Mouse (Mus musculus) liver, embryonic 11.5 days (tissue): ENCODE data around the gene Srcin1. TPM values are rescaled to one million over a fixed set of nuclear protein-coding genes. Genes with fewer than 3 reads are reported as not detected.
A peak's percentile ranks its signal among the peaks of the same experiment; 100 is the strongest.

Experiments used
- ATAC-seq: fragments of 200-750 bp; cut with Nextera tagmentation; replicated peaks from 2 replicates; pipeline ENCODE4 v1.8.0; 2017; ENCODE audit warnings: moderate number of reproducible peaks, mild to moderate bottlenecking, moderate TSS enrichment, moderate library complexity; ENCODE audit not compliant: low FRiP score
- DNase-seq: peaks from one replicate; pipeline ENCODE4 v3.0.0-alpha.2; 2017; ENCODE audit warnings: low spot score
- H3K27ac ChIP-seq: fragments of 300-500 bp; sonication (generic); 2 replicates; pipeline ENCODE4 v1.5.1; 2014; ENCODE audit warnings: mild to moderate bottlenecking, low read depth, low read length, control low read depth
- H3K27me3 ChIP-seq: fragments of 300-500 bp; sonication (generic); replicated peaks from 2 replicates; pipeline ENCODE4 v1.6.1; 2014; ENCODE audit warnings: low read length, mixed read lengths; ENCODE audit not compliant: control insufficient read depth, insufficient read depth
- H3K36me3 ChIP-seq: fragments of 300-500 bp; sonication (generic); 2 replicates; pipeline ENCODE4 v1.6.1; 2014; ENCODE audit warnings: mild to moderate bottlenecking, low read length, moderate library complexity, mixed read lengths; ENCODE audit not compliant: control insufficient read depth, insufficient read depth
- H3K4me1 ChIP-seq: fragments of 300-500 bp; sonication (generic); replicated peaks from 2 replicates; pipeline ENCODE4 v1.6.1; 2014; ENCODE audit warnings: low read length, mixed read lengths; ENCODE audit not compliant: control insufficient read depth, insufficient read depth
- H3K4me2 ChIP-seq: fragments of 300-500 bp; sonication (generic); 2 replicates; pipeline ENCODE4 v1.6.1; 2014; ENCODE audit warnings: mild to moderate bottlenecking, control low read depth, moderate library complexity
- H3K4me3 ChIP-seq: fragments of 300-500 bp; sonication (generic); 2 replicates; pipeline ENCODE4 v1.5.1; 2014; ENCODE audit warnings: low read depth, low read length, control low read depth
- H3K9ac ChIP-seq: fragments of 300-500 bp; sonication (generic); 2 replicates; pipeline ENCODE4 v1.6.1; 2014; ENCODE audit warnings: low read depth, low read length, control low read depth
- H3K9me3 ChIP-seq: fragments of 300-500 bp; sonication (generic); 2 replicates; pipeline ENCODE4 v1.6.1; 2016; ENCODE audit warnings: low read length, inconsistent platforms, mixed read lengths; ENCODE audit not compliant: control insufficient read depth
- WGBS: fragments of 180-500 bp; shearing (Covaris S2); extraction: QIAGEN DNeasy Blood & Tissue Kit; methylation state at CpG from one replicate; pipeline ENCODE4 v1.1.7; 2014; 5-methylcytosine and 5-hydroxymethylcytosine counted together
- polyA plus RNA-seq: library from polyadenylated mRNA; unstranded; fragments of >200 nt; fragmentation: Nextera tagmentation; extraction: Ambion mirVana; gene quantifications from 2 replicates; pipeline ENCODE4 v1.2.1, GENCODE M21; 2014

The Srcin1 gene
- polyA plus RNA-seq, 1 experiment from 2014 or later = 0.14 TPM

- ATAC-seq (no peak), DNase-seq (no peak)
- 70% methylated on average over 3 of the region's 3 CpGs for whole genome bisulfite sequencing
- Histone ChIP-seq H3K36me3 (peaks cover 48% of the 10 kb centered on the region), H3K9me3 (no peaks in the 10 kb centered on the region), H3K27me3 (no peaks in the 10 kb centered on the region), H3K4me3 (no peak overlapping the region), H3K4me1 (no peaks in the 10 kb centered on the region; the same call in 1 of the 2 replicates), H3K9ac (no peak overlapping the region), H3K4me2 (no peak overlapping the region), H3K27ac (no peak overlapping the region)
Measured at GRCm38 (mm10) chr11:97487656-97488055, 88.3 kb downstream of the Srcin1 start.

- no peak overlapping the region for H3K27ac ChIP-seq
- ATAC-seq (no peak), DNase-seq (no peak)
- no peak overlapping the region for H3K4me2 ChIP-seq
- peaks cover 40% of the 10 kb centered on the region for H3K36me3 ChIP-seq
- H3K27me3 ChIP-seq = no peaks in the 10 kb centered on the region
- no peak overlapping the region for H3K4me3 ChIP-seq
- H3K9ac ChIP-seq = no peak overlapping the region
- no peaks in the 10 kb centered on the region for H3K9me3 ChIP-seq
- H3K4me1 ChIP-seq = no peaks in the 10 kb centered on the region; the same call in 1 of the 2 replicates
- WGBS = 83% methylated on average over 8 of the region's 8 CpGs
Measured at GRCm38 (mm10) chr11:97485661-97486060, 90.3 kb downstream of the Srcin1 start.

- 90% methylated on average over 8 of the region's 8 CpGs for WGBS
- no peak overlapping the region for H3K27ac ChIP-seq
- no peak overlapping the region for H3K4me3 ChIP-seq
- ATAC-seq (no peak), DNase-seq (no peak)
- no peaks in the 10 kb centered on the region for H3K27me3 ChIP-seq
- H3K36me3 ChIP-seq = peaks cover 53% of the 10 kb centered on the region
- H3K4me2 ChIP-seq = no peak overlapping the region
- H3K4me1 ChIP-seq = 0 out of 2 replicates have a peak, but pooled peaks cover 3% of the 10 kb centered on the region
- H3K9me3 ChIP-seq = no peaks in the 10 kb centered on the region
- H3K9ac ChIP-seq = no peak overlapping the region
Measured at GRCm38 (mm10) chr11:97479824-97480223, 96.2 kb downstream of the Srcin1 start.

GRCm38 (mm10) chr11:97479085-97479484 lies 96.9 kb downstream of the Srcin1 start:
- 88% methylated on average over 10 of the region's 10 CpGs for WGBS
- no peak overlapping the region for H3K9ac ChIP-seq
- H3K4me3 ChIP-seq = no peak overlapping the region
- H3K36me3 ChIP-seq = peaks cover 52% of the 10 kb centered on the region
- H3K4me1 ChIP-seq = peaks cover 3% of the 10 kb centered on the region; the same call in 1 of the 2 replicates
- DNase-seq = no peak
- no peak for ATAC-seq
- no peaks in the 10 kb centered on the region for H3K9me3 ChIP-seq
- H3K4me2 ChIP-seq = no peak overlapping the region
- no peaks in the 10 kb centered on the region for H3K27me3 ChIP-seq
- no peak overlapping the region for H3K27ac ChIP-seq

- DNase-seq (no peak), ATAC-seq (no peak)
- peaks cover 54% of the 10 kb centered on the region for H3K36me3 ChIP-seq
- H3K9ac ChIP-seq = no peak overlapping the region
- 85% methylated on average over 6 of the region's 6 CpGs for WGBS
- no peaks in the 10 kb centered on the region for H3K9me3 ChIP-seq
- H3K4me2 ChIP-seq = no peak overlapping the region
- H3K4me1 ChIP-seq = peaks cover 3% of the 10 kb centered on the region; the same call in 1 of the 2 replicates
- H3K27me3 ChIP-seq = no peaks in the 10 kb centered on the region
- H3K27ac ChIP-seq = no peak overlapping the region
- H3K4me3 ChIP-seq = no peak overlapping the region
Measured at GRCm38 (mm10) chr11:97478345-97478744, 97.6 kb downstream of the Srcin1 start.

- Histone ChIP-seq H3K27me3 (no peaks in the 10 kb centered on the region), H3K4me3 (no peak overlapping the region), H3K9ac (no peak overlapping the region), H3K27ac (no peak overlapping the region), H3K4me2 (no peak overlapping the region), H3K4me1 (peaks cover 3% of the 10 kb centered on the region; the same call in 1 of the 2 replicates), H3K36me3 (peaks cover 55% of the 10 kb centered on the region), H3K9me3 (no peaks in the 10 kb centered on the region)
- 81% methylated on average over 7 of the region's 7 CpGs for WGBS
- no peak for DNase-seq
- ATAC-seq = no peak
Measured at GRCm38 (mm10) chr11:97477431-97477830, 98.6 kb downstream of the Srcin1 start.

- ATAC-seq (peak; percentile 55), DNase-seq (peak; percentile 43)
- no peak overlapping the region for H3K4me3 ChIP-seq
- no peaks in the 10 kb centered on the region for H3K27me3 ChIP-seq
- no peak overlapping the region for H3K9ac ChIP-seq
- H3K9me3 ChIP-seq = no peaks in the 10 kb centered on the region
- H3K27ac ChIP-seq = no peak overlapping the region
- H3K4me1 ChIP-seq = peaks cover 3% of the 10 kb centered on the region; the same call in 1 of the 2 replicates
- 73% methylated on average over 8 of the region's 8 CpGs for WGBS
- peaks cover 56% of the 10 kb centered on the region for H3K36me3 ChIP-seq
- H3K4me2 ChIP-seq = no peak overlapping the region
Measured at GRCm38 (mm10) chr11:97476334-97477095, 99.5 kb downstream of the Srcin1 start.

- no peaks in the 10 kb centered on the region for H3K9me3 ChIP-seq
- H3K4me1 ChIP-seq = no peaks in the 10 kb centered on the region; the same call in 1 of the 2 replicates
- no peak overlapping the region for H3K4me2 ChIP-seq
- peaks cover 53% of the 10 kb centered on the region for H3K36me3 ChIP-seq
- DNase-seq (no peak), ATAC-seq (no peak)
- 93% methylated on average over 6 of the region's 6 CpGs for WGBS
- no peaks in the 10 kb centered on the region for H3K27me3 ChIP-seq
- H3K9ac ChIP-seq = no peak overlapping the region
- H3K27ac ChIP-seq = no peak overlapping the region
- no peak overlapping the region for H3K4me3 ChIP-seq
Measured at GRCm38 (mm10) chr11:97471276-97471675, 104.7 kb downstream of the Srcin1 start.

- no peaks in the 10 kb centered on the region; the same call in 1 of the 2 replicates for H3K4me1 ChIP-seq
- peaks cover 54% of the 10 kb centered on the region for H3K36me3 ChIP-seq
- no peak overlapping the region for H3K4me2 ChIP-seq
- no peaks in the 10 kb centered on the region for H3K27me3 ChIP-seq
- H3K4me3 ChIP-seq = no peak overlapping the region
- no peak overlapping the region for H3K27ac ChIP-seq
- H3K9ac ChIP-seq = no peak overlapping the region
- WGBS = 90% methylated on average over 7 of the region's 7 CpGs
- DNase-seq (no peak), ATAC-seq (no peak)
- H3K9me3 ChIP-seq = no peaks in the 10 kb centered on the region
Measured at GRCm38 (mm10) chr11:97469828-97470227, 106.2 kb downstream of the Srcin1 start.
